Mouse (Mus musculus): ENCODE data around the gene Zbtb38.
"Not testable (repeated sequence)": the region's sequence is repeated elsewhere in the genome, so short reads cannot be mapped to it uniquely, and the experiment has no call there.

The Zbtb38 gene

GRCm38 (mm10) chr9:96684165-96684792 is 68.4 kb downstream of the Zbtb38 start:
- DNase-seq (ENCODE audit: low spot score in 2 of 2): no peak

GRCm38 (mm10) chr9:96678611-96679010 is 74.0 kb downstream of the Zbtb38 start:
- DNase-seq (ENCODE audit: low spot score in 2 of 2): no peak

GRCm38 (mm10) chr9:96677711-96678110 is 74.9 kb downstream of the Zbtb38 start:
- not testable (repeated sequence) for DNase-seq (ENCODE audit: low spot score in 2 of 2)

GRCm38 (mm10) chr9:96676671-96677070 is 76.0 kb downstream of the Zbtb38 start:
- DNase-seq (ENCODE audit: low spot score in 2 of 2): no peak

- DNase-seq (ENCODE audit: low spot score in 2 of 2): no peak
Measured at GRCm38 (mm10) chr9:96675763-96676640, 76.6 kb downstream of the Zbtb38 start.

- peak; percentile 13 to 42 for DNase-seq (ENCODE audit: low spot score in 2 of 2)
Measured at GRCm38 (mm10) chr9:96675071-96675762, 77.4 kb downstream of the Zbtb38 start.

- no peak for DNase-seq (ENCODE audit: low spot score in 2 of 2)
Measured at GRCm38 (mm10) chr9:96674301-96674700, 78.3 kb downstream of the Zbtb38 start.

- DNase-seq (ENCODE audit: low spot score in 2 of 2): no peak
Measured at GRCm38 (mm10) chr9:96672466-96672865, 80.2 kb downstream of the Zbtb38 start.

- no peak for DNase-seq (ENCODE audit: low spot score in 2 of 2)
Measured at GRCm38 (mm10) chr9:96671249-96671648, 81.4 kb downstream of the Zbtb38 start.

- DNase-seq (ENCODE audit: low spot score in 2 of 2): peak; percentile 87 to 95
Measured at GRCm38 (mm10) chr9:96669877-96670276, 82.8 kb downstream of the Zbtb38 start.

GRCm38 (mm10) chr9:96668628-96669027 is 84.0 kb downstream of the Zbtb38 start:
- DNase-seq (ENCODE audit: low spot score in 2 of 2): peak; percentile 51 to 57

- no peak for DNase-seq (ENCODE audit: low spot score in 2 of 2)
Measured at GRCm38 (mm10) chr9:96660510-96661244, 92.0 kb downstream of the Zbtb38 start.

GRCm38 (mm10) chr9:96659801-96660200 is 92.8 kb downstream of the Zbtb38 start:
- DNase-seq (ENCODE audit: low spot score in 2 of 2): no peak

- DNase-seq (ENCODE audit: low spot score in 2 of 2): no peak
Measured at GRCm38 (mm10) chr9:96653538-96653937, 99.1 kb downstream of the Zbtb38 start.

GRCm38 (mm10) chr9:96652763-96653162 is 99.9 kb downstream of the Zbtb38 start:
- no peak for DNase-seq (ENCODE audit: low spot score in 2 of 2)

- DNase-seq (ENCODE audit: low spot score in 2 of 2): no peak
Measured at GRCm38 (mm10) chr9:96650807-96651206, 101.8 kb downstream of the Zbtb38 start.

- DNase-seq (ENCODE audit: low spot score in 2 of 2): peak; percentile 39 to 60
Measured at GRCm38 (mm10) chr9:96649924-96650323, 102.7 kb downstream of the Zbtb38 start.

GRCm38 (mm10) chr9:96649362-96649761 is 103.3 kb downstream of the Zbtb38 start:
- DNase-seq (ENCODE audit: low spot score in 2 of 2): no peak

GRCm38 (mm10) chr9:96646668-96647295 is 105.8 kb downstream of the Zbtb38 start:
- DNase-seq (ENCODE audit: low spot score in 2 of 2): no peak

GRCm38 (mm10) chr9:96644840-96645239 is 107.8 kb downstream of the Zbtb38 start:
- DNase-seq (ENCODE audit: low spot score in 2 of 2): no peak

- DNase-seq (ENCODE audit: low spot score in 2 of 2): not testable (repeated sequence)
Measured at GRCm38 (mm10) chr9:96644002-96644401, 108.6 kb downstream of the Zbtb38 start.
